Comparison of ENCODE assay signal across 13 mouse cellular contexts in genomic region chr5:92386643-92387042, GRCm38 (mm10). TPM values are rescaled to one million over a fixed set of nuclear protein-coding genes. Genes with fewer than 3 reads are reported as not detected.
DNase-seq lines count a peak whose midpoint lies in the region; ATAC-seq and TF ChIP-seq lines count a peak whose summit lies in the region.
"Had no signal": no experiment of that assay in that cellular context is flagged by ENCODE, and none has a peak within 500 bp of the region (broad histone marks: within the 10 kb centered on the region; RNA-seq: fewer than 3 reads in every experiment).

No protein-coding gene starts in this region.

- no peaks in the 10 kb centered on the region for H3K27me3 ChIP-seq in liver, adult 2 months (ENCODE audit: control insufficient read depth, insufficient read depth, low read length)
- H3K27me3 ChIP-seq in kidney, embryonic 15.5 days = peaks cover 23% of the 10 kb centered on the region
- no peaks in the 10 kb centered on the region for H3K27me3 ChIP-seq in myocyte (ENCODE audit: control insufficient read depth, insufficient read depth, insufficient read length)
- H3K27me3 ChIP-seq in intestine, embryonic 15.5 days (replicated peaks) = 0 out of 2 replicates have a peak, but pooled peaks cover 5% of the 10 kb centered on the region

- peak; percentile 61 for ATAC-seq in granulocyte monocyte progenitor cell, adult 5-6 weeks (replicated peaks; ENCODE audit: poor library complexity, severe bottlenecking)
- ATAC-seq in kidney, embryonic 15.5 days (replicated peaks; ENCODE audit: low FRiP score) = peak; percentile 45; the same call in 1 of the 2 replicates
- ATAC-seq in intestine, embryonic 15.5 days = no peak
- ATAC-seq: inflammation-experienced regulatory T-cells, adult 6 months had no signal

- no peak overlapping the region for H3K4me2 ChIP-seq in kidney, embryonic 15.5 days
- H3K4me2 ChIP-seq in myocyte (ENCODE audit: low read depth) = peak overlapping the region; percentile 24
- H3K4me2 ChIP-seq in intestine, embryonic 15.5 days (replicated peaks) = no peak overlapping the region
- H3K4me2 ChIP-seq: embryonic facial prominence, embryonic 15.5 days; liver, embryonic 13.5 days; neural tube, embryonic 13.5 days had no signal

- H3K27ac ChIP-seq in liver, adult 2 months (replicated peaks; ENCODE audit: insufficient read depth, low read depth, low read length) = peak overlapping the region; percentile 17; the same call in 1 of the 2 replicates
- H3K27ac ChIP-seq in kidney, embryonic 15.5 days = peak overlapping the region; percentile 45; the same call in 1 of the 2 replicates
- no peak overlapping the region for H3K27ac ChIP-seq in intestine, embryonic 15.5 days
- H3K27ac ChIP-seq: embryonic facial prominence, embryonic 15.5 days; liver, embryonic 13.5 days; neural tube, embryonic 13.5 days had no signal

- H3K9me3 ChIP-seq in kidney, embryonic 15.5 days (replicated peaks) = no peaks in the 10 kb centered on the region
- no peaks in the 10 kb centered on the region for H3K9me3 ChIP-seq in intestine, embryonic 15.5 days
- H3K9me3 ChIP-seq: embryonic facial prominence, embryonic 15.5 days; liver, embryonic 13.5 days; neural tube, embryonic 13.5 days had no signal

- DNase-seq in liver, adult 2 months (ENCODE audit: extremely low read depth, low read depth, low spot score) = no peak
- no peak for DNase-seq in liver
- DNase-seq in right cerebral cortex, postnatal 14 days = no peak
- DNase-seq in spleen, postnatal 4 days (ENCODE audit: low spot score in 2 of 2) = no peak
- DNase-seq: liver, embryonic 13.5 days had no signal

- no peak overlapping the region for H3K4me3 ChIP-seq in liver, adult 2 months (ENCODE audit: insufficient read depth, low read depth, low read length)
- H3K4me3 ChIP-seq in kidney, embryonic 15.5 days (replicated peaks) = no peak overlapping the region
- no peak overlapping the region for H3K4me3 ChIP-seq in myocyte
- no peak overlapping the region for H3K4me3 ChIP-seq in intestine, embryonic 15.5 days (replicated peaks)
- H3K4me3 ChIP-seq: embryonic facial prominence, embryonic 15.5 days; liver, embryonic 13.5 days; neural tube, embryonic 13.5 days had no signal

- no peak overlapping the region for H3K9ac ChIP-seq in liver, adult 2 months (ENCODE audit: low read depth, low read length)
- H3K9ac ChIP-seq in kidney, embryonic 15.5 days = no peak overlapping the region
- no peak overlapping the region for H3K9ac ChIP-seq in intestine, embryonic 15.5 days
- H3K9ac ChIP-seq: embryonic facial prominence, embryonic 15.5 days; liver, embryonic 13.5 days; neural tube, embryonic 13.5 days had no signal

- no peaks in the 10 kb centered on the region for H3K36me3 ChIP-seq in liver, adult 2 months (ENCODE audit: control insufficient read depth, insufficient read depth, low read length)
- no peaks in the 10 kb centered on the region for H3K36me3 ChIP-seq in kidney, embryonic 15.5 days
- H3K36me3 ChIP-seq in myocyte (ENCODE audit: control insufficient read depth, insufficient read depth) = no peaks in the 10 kb centered on the region
- no peaks in the 10 kb centered on the region for H3K36me3 ChIP-seq in intestine, embryonic 15.5 days
- H3K36me3 ChIP-seq: embryonic facial prominence, embryonic 15.5 days; liver, embryonic 13.5 days; neural tube, embryonic 13.5 days had no signal

- no peak overlapping the region for H3ac ChIP-seq in myocyte (ENCODE audit: control insufficient read depth, insufficient read length)

- peaks cover under 1% of the 10 kb centered on the region for H3K4me1 ChIP-seq in liver, adult 2 months (ENCODE audit: control insufficient read depth, insufficient read depth, low read length)
- peaks cover 9% of the 10 kb centered on the region; the same call in 1 of the 2 replicates for H3K4me1 ChIP-seq in kidney, embryonic 15.5 days
- 0 out of 2 replicates have a peak, but pooled peaks cover under 1% of the 10 kb centered on the region for H3K4me1 ChIP-seq in intestine, embryonic 15.5 days (replicated peaks)

- H3K79me2 ChIP-seq in liver, adult 2 months (ENCODE audit: control insufficient read depth, insufficient read depth, low read length) = no peaks in the 10 kb centered on the region
- no peaks in the 10 kb centered on the region for H3K79me2 ChIP-seq in myocyte (ENCODE audit: control insufficient read depth, insufficient read depth)

- no peak for TF ChIP-seq POLR2A in liver, adult 2 months (IDR thresholded peaks at IDR 0.05; ENCODE audit: extremely low read depth, insufficient read depth, low read length)
- TF ChIP-seq POLR2A in myocyte (IDR thresholded peaks at IDR 0.05; ENCODE audit: insufficient read length, low read depth) = no peak

- TF ChIP-seq CTCF in liver, adult 2 months (IDR thresholded peaks at IDR 0.05; ENCODE audit: low read depth, low read length) = no peak

- WGBS in liver, adult 2 months = 40% methylated on average over 6 of the region's 6 CpGs
- WGBS in kidney, embryonic 15.5 days = 30% methylated on average over 6 of the region's 6 CpGs
- 23% methylated on average over 6 of the region's 6 CpGs for WGBS in intestine, embryonic 15.5 days

TF ChIP-seq in myocyte, 11 proteins besides CTCF, POLR2A, EP300 and RAD21:
- TF ChIP-seq TCF3 (IDR thresholded peaks at IDR 0.05; ENCODE audit: insufficient read length, low read depth) (no peak), E2F4 (IDR thresholded peaks at IDR 0.05; ENCODE audit: insufficient read depth) (no peak), MYOG (IDR thresholded peaks at IDR 0.05; ENCODE audit: control insufficient read depth in 1 of 3, insufficient read depth in 1 of 3, insufficient read length in 2 of 3, low read depth in 2 of 3) (no peak), POLR2AphosphoS2 (IDR thresholded peaks at IDR 0.05; ENCODE audit: insufficient read length, low read depth) (no peak), TCF12 (IDR thresholded peaks at IDR 0.05; ENCODE audit: insufficient read depth, poor library complexity, severe bottlenecking) (no peak), USF1 (IDR thresholded peaks at IDR 0.05; ENCODE audit: low read depth) (no peak), MAX (IDR thresholded peaks at IDR 0.05; ENCODE audit: low read depth) (no peak), SRF (IDR thresholded peaks at IDR 0.05; ENCODE audit: control insufficient read depth, insufficient read length, low read depth) (no peak), REST (IDR thresholded peaks at IDR 0.05; ENCODE audit: insufficient read depth, insufficient read length) (no peak), MYOD1 (IDR thresholded peaks at IDR 0.05; ENCODE audit: control insufficient read depth in 1 of 3, insufficient read length in 2 of 3, low read depth in 2 of 3) (no peak), CEBPB (IDR thresholded peaks at IDR 0.05; ENCODE audit: insufficient read depth, poor library complexity, severe bottlenecking) (no peak)

RNA-seq across cellular contexts. Expression of gene Cxcl10, which starts 38.0 kb away (rescaled TPM):
- 1.5 and 2.8 TPM in 2 replicates for total RNA-seq in liver, adult 2 months (2014; rRNA removed)
- 6.7 and 13.2 TPM in 2 replicates for polyA plus RNA-seq in liver, adult 2 months (2012; rRNA removed)
- total RNA-seq in granulocyte monocyte progenitor cell, adult 5-6 weeks (2014; fragmentation: Nextera tagmentation) = not detected in 2 replicates
- total RNA-seq in granulocyte monocyte progenitor cell, adult 5-6 weeks (2017) = 4.6 and 18.8 TPM in 2 replicates
- polyA plus RNA-seq in kidney, embryonic 15.5 days (2015; fragmentation: Nextera tagmentation; extraction: Ambion mirVana) = 0.72 and 1.4 TPM in 2 replicates
- polyA plus RNA-seq in myocyte (2012; fragmentation: generic; extraction: Trizol) = 0.62 TPM
- polyA plus RNA-seq in intestine, embryonic 15.5 days (2015; fragmentation: Nextera tagmentation; extraction: Ambion mirVana) = 1.9 and 2.4 TPM in 2 replicates

RNA-seq across cellular contexts. Expression of gene Nup54, which starts 48.4 kb away (rescaled TPM):
- total RNA-seq in liver, adult 2 months (2014; rRNA removed) = 20.0 and 21.9 TPM in 2 replicates
- polyA plus RNA-seq in liver, adult 2 months (2012; rRNA removed) = 13.4 and 13.7 TPM in 2 replicates
- 45.1 and 73.9 TPM in 2 replicates for total RNA-seq in granulocyte monocyte progenitor cell, adult 5-6 weeks (2014; fragmentation: Nextera tagmentation)
- total RNA-seq in granulocyte monocyte progenitor cell, adult 5-6 weeks (2017) = 82.6 and 103 TPM in 2 replicates
- 54.1 and 55.1 TPM in 2 replicates for polyA plus RNA-seq in kidney, embryonic 15.5 days (2015; fragmentation: Nextera tagmentation; extraction: Ambion mirVana)
- 11.0 TPM for polyA plus RNA-seq in myocyte (2012; fragmentation: generic; extraction: Trizol)
- 51.1 and 55.5 TPM in 2 replicates for polyA plus RNA-seq in intestine, embryonic 15.5 days (2015; fragmentation: Nextera tagmentation; extraction: Ambion mirVana)

RNA-seq across cellular contexts. Expression of gene Art3, which starts 55.0 kb away (rescaled TPM):
- total RNA-seq in liver, adult 2 months (2014; rRNA removed) = 8.5 and 8.6 TPM in 2 replicates
- 1.7 and 1.8 TPM in 2 replicates for polyA plus RNA-seq in liver, adult 2 months (2012; rRNA removed)
- total RNA-seq in granulocyte monocyte progenitor cell, adult 5-6 weeks (2014; fragmentation: Nextera tagmentation) = 1.1 TPM in 1 of 2 replicates, not detected in the other
- 4.8 TPM in 1 of 2 replicates, not detected in the other for total RNA-seq in granulocyte monocyte progenitor cell, adult 5-6 weeks (2017)
- 3.0 and 3.9 TPM in 2 replicates for polyA plus RNA-seq in kidney, embryonic 15.5 days (2015; fragmentation: Nextera tagmentation; extraction: Ambion mirVana)
- 3.8 TPM for polyA plus RNA-seq in myocyte (2012; fragmentation: generic; extraction: Trizol)
- 3.7 and 4.0 TPM in 2 replicates for polyA plus RNA-seq in intestine, embryonic 15.5 days (2015; fragmentation: Nextera tagmentation; extraction: Ambion mirVana)

RNA-seq across cellular contexts. Expression of gene Cxcl9, which starts 58.8 kb away (rescaled TPM):
- total RNA-seq in liver, adult 2 months (2014; rRNA removed) = 5.3 and 11.9 TPM in 2 replicates
- polyA plus RNA-seq in liver, adult 2 months (2012; rRNA removed) = 28.2 and 28.8 TPM in 2 replicates
- not detected in 2 replicates for total RNA-seq in granulocyte monocyte progenitor cell, adult 5-6 weeks (2014; fragmentation: Nextera tagmentation)
- total RNA-seq in granulocyte monocyte progenitor cell, adult 5-6 weeks (2017) = 0.22 and 0.52 TPM in 2 replicates
- polyA plus RNA-seq in kidney, embryonic 15.5 days (2015; fragmentation: Nextera tagmentation; extraction: Ambion mirVana) = not detected in 2 replicates
- 0.02 TPM for polyA plus RNA-seq in myocyte (2012; fragmentation: generic; extraction: Trizol)
- 0.20 TPM in 1 of 2 replicates, not detected in the other for polyA plus RNA-seq in intestine, embryonic 15.5 days (2015; fragmentation: Nextera tagmentation; extraction: Ambion mirVana)
- polyA plus RNA-seq: liver, embryonic 13.5 days; neural tube, embryonic 13.5 days; stomach, embryonic 14.5 days had no signal
